In the genomic region with DNA sequence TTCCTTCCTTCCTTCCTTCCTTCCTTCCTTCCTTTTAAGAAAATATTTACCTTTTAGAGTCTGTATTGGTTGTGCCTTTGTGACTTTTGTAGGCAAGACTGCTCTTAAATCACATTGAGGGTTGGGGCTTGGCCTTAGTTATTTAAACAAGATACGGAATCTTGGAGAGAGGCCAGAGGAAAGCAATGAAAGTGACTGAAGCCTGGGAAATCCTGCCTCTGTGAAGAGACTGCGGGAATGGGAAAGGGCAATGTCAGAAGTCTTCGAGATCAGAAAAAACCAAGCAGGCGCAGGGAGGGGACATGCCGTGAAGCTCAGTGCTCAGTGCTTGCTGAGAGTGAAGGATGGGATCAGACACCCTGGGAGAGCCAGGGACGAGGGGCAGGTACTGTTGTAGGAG, we compare ENCODE assay signal across 8 mouse cellular contexts.
A peak's percentile ranks its signal among the peaks of the same experiment; 100 is the strongest.
DNase-seq lines count a peak whose midpoint lies in the region; ATAC-seq and TF ChIP-seq lines count a peak whose summit lies in the region.

No protein-coding gene starts in this region.

- H3K4me1 ChIP-seq in liver, adult 2 months (ENCODE audit: control insufficient read depth, insufficient read depth, low read length), result peaks cover 16% of the 10 kb centered on the region
- H3K4me1 ChIP-seq in neural tube, embryonic 15.5 days, result peaks cover 20% of the 10 kb centered on the region
- H3K4me1 ChIP-seq in hindbrain, embryonic 11.5 days (replicated peaks; ENCODE audit: control insufficient read depth, insufficient read depth, low read length), result no peaks in the 10 kb centered on the region

- TF ChIP-seq CTCF in liver, adult 2 months (IDR thresholded peaks at IDR 0.05; ENCODE audit: low read depth, low read length), result no peak

- peaks cover 2% of the 10 kb centered on the region; the same call in 1 of the 2 replicates for H3K79me2 ChIP-seq in liver, adult 2 months (ENCODE audit: control insufficient read depth, insufficient read depth, low read length)

- no peak overlapping the region for H3K4me2 ChIP-seq in neural tube, embryonic 15.5 days
- H3K4me2 ChIP-seq in hindbrain, embryonic 11.5 days (replicated peaks; ENCODE audit: low read depth, low read length), result no peak overlapping the region

- H3K36me3 ChIP-seq in liver, adult 2 months (ENCODE audit: control insufficient read depth, insufficient read depth, low read length), result no peaks in the 10 kb centered on the region
- peaks cover 5% of the 10 kb centered on the region for H3K36me3 ChIP-seq in neural tube, embryonic 15.5 days
- no peaks in the 10 kb centered on the region for H3K36me3 ChIP-seq in hindbrain, embryonic 11.5 days (ENCODE audit: control insufficient read depth, insufficient read depth, low read length)

- ATAC-seq in neural tube, embryonic 15.5 days (ENCODE audit: low FRiP score), result no peak
- no peak for ATAC-seq in hindbrain, embryonic 11.5 days (ENCODE audit: low FRiP score)

- peak; percentile 44 for DNase-seq in adrenal gland, adult 2 months
- DNase-seq in adrenal gland, postnatal 4 days (ENCODE audit: low spot score in 2 of 2), result no peak
- DNase-seq in liver, adult 2 months (ENCODE audit: extremely low read depth, low read depth, low spot score), result peak; percentile 66
- no peak for DNase-seq in liver
- DNase-seq in kidney, postnatal 14 days, result peak; percentile 72
- no peak for DNase-seq in Muller cell, postnatal 12 days (ENCODE audit: inconsistent ontology term)
- no peak for DNase-seq in hindbrain, embryonic 11.5 days (ENCODE audit: low spot score)

- no peak overlapping the region; the same call in 1 of the 2 replicates for H3K9ac ChIP-seq in liver, adult 2 months (ENCODE audit: low read depth, low read length)
- no peak overlapping the region for H3K9ac ChIP-seq in neural tube, embryonic 15.5 days (replicated peaks)
- no peak overlapping the region for H3K9ac ChIP-seq in hindbrain, embryonic 11.5 days (ENCODE audit: low read depth, low read length)

- H3K27ac ChIP-seq in liver, adult 2 months (replicated peaks; ENCODE audit: insufficient read depth, low read depth, low read length), result no peak overlapping the region
- H3K27ac ChIP-seq in neural tube, embryonic 15.5 days (replicated peaks), result peak overlapping the region; percentile 68
- H3K27ac ChIP-seq in hindbrain, embryonic 11.5 days (ENCODE audit: low read depth, low read length), result no peak overlapping the region

- H3K4me3 ChIP-seq in liver, adult 2 months (ENCODE audit: insufficient read depth, low read depth, low read length), result no peak overlapping the region
- H3K4me3 ChIP-seq in neural tube, embryonic 15.5 days (replicated peaks), result no peak overlapping the region
- H3K4me3 ChIP-seq in hindbrain, embryonic 11.5 days (ENCODE audit: low read depth, low read length), result no peak overlapping the region

- no peaks in the 10 kb centered on the region for H3K9me3 ChIP-seq in neural tube, embryonic 15.5 days (replicated peaks)
- no peaks in the 10 kb centered on the region for H3K9me3 ChIP-seq in hindbrain, embryonic 11.5 days (ENCODE audit: control insufficient read depth, low read length)

- 40% methylated on average over 6 of the region's 6 CpGs for WGBS in liver, adult 2 months
- 34% methylated on average over 6 of the region's 6 CpGs for WGBS in neural tube, embryonic 15.5 days
- 90% methylated on average over 6 of the region's 6 CpGs for WGBS in hindbrain, embryonic 11.5 days

- H3K27me3 ChIP-seq in liver, adult 2 months (ENCODE audit: control insufficient read depth, insufficient read depth, low read length), result no peaks in the 10 kb centered on the region
- no peaks in the 10 kb centered on the region for H3K27me3 ChIP-seq in neural tube, embryonic 15.5 days (replicated peaks)
- H3K27me3 ChIP-seq in hindbrain, embryonic 11.5 days (ENCODE audit: control insufficient read depth, insufficient read depth, low read length), result no peaks in the 10 kb centered on the region

- no peak for TF ChIP-seq POLR2A in liver, adult 2 months (IDR thresholded peaks at IDR 0.05; ENCODE audit: extremely low read depth, insufficient read depth, low read length)

Comparison
In these comparisons a context has a peak if more than half of its experiments do, and no peak if none do; other contexts are left out.
1. DNase-seq: peak in adrenal gland, adult 2 months (single experiment), liver, adult 2 months (single experiment) and kidney, postnatal 14 days (single experiment); none in adrenal gland, postnatal 4 days (0 of 2), liver (single experiment), Muller cell, postnatal 12 days (single experiment) and hindbrain, embryonic 11.5 days (single experiment).